11 mouse cellular contexts compared by ENCODE assay signal in the genomic region with DNA sequence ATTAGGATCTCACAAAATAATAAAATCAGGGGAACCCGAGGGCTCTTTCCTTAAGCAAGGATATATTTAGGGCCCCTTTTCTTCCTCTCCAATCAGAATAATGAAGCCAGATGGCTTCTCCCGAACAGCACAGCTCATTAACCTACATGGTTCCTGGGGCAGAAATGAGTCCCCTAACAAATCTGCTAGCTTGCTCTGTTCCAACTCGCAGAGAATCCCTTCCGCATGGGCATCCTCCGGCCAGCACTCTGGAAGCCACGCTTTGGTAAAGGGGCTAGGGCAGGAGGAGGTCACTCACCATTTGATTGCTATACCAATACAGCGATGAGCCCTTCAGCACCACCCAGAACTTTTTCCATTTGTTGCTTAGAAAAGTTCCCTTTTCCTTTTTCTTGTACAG.
DNase-seq lines count a peak whose midpoint lies in the region; ATAC-seq and TF ChIP-seq lines count a peak whose summit lies in the region.
"Had no signal": no experiment of that assay in that cellular context is flagged by ENCODE, and none has a peak within 500 bp of the region (broad histone marks: within the 10 kb centered on the region; RNA-seq: fewer than 3 reads in every experiment).

No protein-coding gene starts in this region.

- TF ChIP-seq CTCF in layer of hippocampus, adult 2 months (conservative IDR thresholded peaks at IDR 0.05) = no peak

- DNase-seq in layer of hippocampus, adult 2 months (ENCODE audit: low spot score in 2 of 2) = no peak
- no peak for DNase-seq in layer of hippocampus, adult 9-11 months
- peak; percentile 30 for DNase-seq in thymus, postnatal 4 days
- no peak for DNase-seq in thymus, postnatal 0 days (ENCODE audit: low spot score)
- DNase-seq in telencephalon, adult 2 months (ENCODE audit: low read depth, low spot score) = peak; percentile 31
- no peak for DNase-seq in urinary bladder, postnatal 14 days (ENCODE audit: low spot score)
- no peak for DNase-seq in kidney, adult 11 months
- DNase-seq: gastrocnemius, postnatal 36 days; kidney, postnatal 14 days had no signal

- H3K27ac ChIP-seq in layer of hippocampus, adult 2 months = peak overlapping the region; percentile 74
- H3K27ac ChIP-seq: liver, embryonic 14.5 days had no signal

- peak; percentile 19; a peak in 1 of 4 replicates for ATAC-seq in hematopoietic stem cell, adult 5-6 weeks (replicated peaks in 1 of 2; ENCODE audit: insufficient read depth in 1 of 2, low FRiP score in 2 of 2, low TSS enrichment in 1 of 2, low read depth in 1 of 2, poor library complexity in 2 of 2, severe bottlenecking in 2 of 2)

- peak overlapping the region; percentile 53 for H3K4me3 ChIP-seq in layer of hippocampus, adult 2 months

Comparison
In these comparisons a context has a peak if more than half of its experiments do, and no peak if none do; other contexts are left out.
1. DNase-seq: peak in thymus, postnatal 4 days (single experiment) and telencephalon, adult 2 months (single experiment); none in layer of hippocampus, adult 2 months (0 of 2), layer of hippocampus, adult 9-11 months (single experiment), thymus, postnatal 0 days (single experiment), urinary bladder, postnatal 14 days (single experiment) and kidney, adult 11 months (single experiment).